Mouse (Mus musculus) heart, embryonic 15.5 days (tissue): ENCODE results near the gene Ctla4. TPM values are rescaled to one million over a fixed set of nuclear protein-coding genes. Genes with fewer than 3 reads are reported as not detected.

Experiments
- ATAC-seq: fragments of 200-750 bp; cut with Nextera tagmentation; replicated peaks from 2 replicates; pipeline ENCODE4 v1.8.0; 2017; ENCODE audit warnings: low read depth, moderate TSS enrichment; ENCODE audit not compliant: insufficient number of reproducible peaks, insufficient read depth, low FRiP score
- H3K27ac ChIP-seq: fragments of 300-500 bp; sonication (generic); 2 replicates; pipeline ENCODE4 v1.5.1; 2015; ENCODE audit warnings: mild to moderate bottlenecking, inconsistent platforms
- H3K27me3 ChIP-seq: fragments of 300-500 bp; sonication (generic); 2 replicates; pipeline ENCODE4 v1.6.1; 2015; ENCODE audit warnings: inconsistent platforms
- H3K36me3 ChIP-seq: fragments of 300-500 bp; sonication (generic); 2 replicates; pipeline ENCODE4 v1.6.1; 2015; ENCODE audit warnings: mild to moderate bottlenecking, inconsistent platforms
- H3K4me1 ChIP-seq: fragments of 300-500 bp; sonication (generic); replicated peaks from 2 replicates; pipeline ENCODE4 v1.6.1; 2015; ENCODE audit warnings: inconsistent platforms
- H3K4me2 ChIP-seq: fragments of 300-500 bp; sonication (generic); 2 replicates; pipeline ENCODE4 v1.6.1; 2015; ENCODE audit warnings: inconsistent platforms, mild to moderate bottlenecking, moderate library complexity
- H3K4me3 ChIP-seq: fragments of 300-500 bp; sonication (generic); 2 replicates; pipeline ENCODE4 v1.5.1; 2015; ENCODE audit warnings: mild to moderate bottlenecking, inconsistent platforms
- H3K9ac ChIP-seq: fragments of 300-500 bp; sonication (generic); 2 replicates; pipeline ENCODE4 v1.6.1; 2015; ENCODE audit warnings: mild to moderate bottlenecking, inconsistent platforms
- H3K9me3 ChIP-seq: fragments of 300-500 bp; sonication (generic); replicated peaks from 2 replicates; pipeline ENCODE4 v1.6.1; 2016; ENCODE audit warnings: inconsistent platforms
- WGBS: fragments of 180-500 bp; shearing (Covaris S2); methylation state at CpG from one replicate; pipeline ENCODE4 v1.1.7; 2015; ENCODE audit warnings: mixed read lengths; 5-methylcytosine and 5-hydroxymethylcytosine counted together
- polyA plus RNA-seq: library from polyadenylated mRNA; unstranded; fragments of >200 nt; fragmentation: Nextera tagmentation; extraction: Ambion mirVana; gene quantifications from 2 replicates; pipeline ENCODE4 v1.2.1, GENCODE M21; 2015

The Ctla4 gene
- polyA plus RNA-seq, 1 experiment from 2014 or later: 0.20 TPM

DNA sequence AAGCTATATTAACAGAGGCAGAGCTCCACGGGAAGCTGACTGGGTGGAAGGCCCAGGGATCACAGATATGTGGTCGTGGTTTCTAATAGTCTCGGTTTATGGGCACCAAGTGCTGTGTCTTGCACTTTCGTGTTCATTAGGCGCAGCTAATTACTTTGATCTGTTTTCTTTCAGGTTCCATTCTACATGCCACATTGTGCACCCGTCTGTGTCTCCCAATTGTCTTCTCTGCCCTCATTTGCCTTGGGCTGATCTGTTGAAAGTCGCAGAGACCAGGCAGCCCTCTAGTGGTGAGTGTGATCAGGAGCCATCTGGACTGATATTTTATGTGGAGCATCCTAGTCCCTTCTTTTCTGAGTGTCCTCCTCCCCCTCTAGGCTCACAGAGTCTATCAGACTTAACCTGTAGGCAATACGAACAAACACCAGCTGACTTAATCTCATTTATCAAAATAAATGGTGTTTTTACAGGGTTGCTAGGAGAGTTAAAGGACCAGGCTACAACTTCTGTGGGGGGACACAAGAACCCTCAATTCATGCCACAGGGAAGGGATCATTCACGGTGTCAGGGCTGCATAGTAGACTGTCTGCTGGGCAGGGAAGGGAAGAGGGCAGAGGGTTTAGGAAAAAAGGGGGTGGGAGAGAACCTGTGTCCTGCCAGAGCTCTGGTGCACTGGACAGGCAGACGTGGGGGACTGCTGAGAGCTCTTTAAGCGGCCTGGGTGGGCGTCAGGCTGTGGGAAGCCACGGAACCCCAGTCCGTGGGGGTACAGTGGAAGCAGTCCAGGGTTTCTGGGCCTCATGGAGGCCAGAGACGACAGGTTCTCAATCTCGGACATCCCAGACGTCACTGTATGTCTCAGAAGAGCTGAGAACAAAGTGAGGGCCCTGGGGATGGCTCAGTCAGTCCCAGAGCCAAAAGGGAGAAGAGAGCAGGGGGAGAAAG lies 18.2 kb upstream of the Ctla4 start:
- Histone ChIP-seq H3K27ac (no peak overlapping the region), H3K4me2 (no peak overlapping the region), H3K4me1 (peaks cover 5% of the 10 kb centered on the region; the same call in 1 of the 2 replicates), H3K27me3 (no peaks in the 10 kb centered on the region), H3K36me3 (no peaks in the 10 kb centered on the region), H3K4me3 (no peak overlapping the region), H3K9me3 (no peaks in the 10 kb centered on the region), H3K9ac (no peak overlapping the region)
- WGBS: 70% methylated on average over 17 of the region's 17 CpGs
- ATAC-seq: no peak

DNA sequence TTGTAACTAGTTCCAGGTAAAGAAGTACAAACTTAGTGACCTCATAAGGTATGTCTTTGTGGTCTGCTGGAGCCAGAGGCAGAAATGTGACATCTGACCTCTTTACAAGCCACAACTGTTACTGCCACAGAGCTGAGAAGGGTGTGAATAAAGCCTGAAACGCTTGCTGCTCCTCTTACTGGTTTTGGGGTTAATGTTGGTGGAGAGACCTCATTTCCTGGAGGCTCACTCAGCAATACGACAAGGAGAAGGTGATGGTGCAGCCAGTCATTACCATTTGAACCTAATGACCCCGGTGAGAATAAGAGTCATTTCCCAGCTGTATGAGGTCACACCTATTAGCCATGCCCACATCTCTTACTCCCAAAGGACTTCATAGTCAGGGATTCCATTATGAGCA lies 11.5 kb upstream of the Ctla4 start:
- Histone ChIP-seq H3K9me3 (no peaks in the 10 kb centered on the region), H3K4me1 (no peaks in the 10 kb centered on the region), H3K36me3 (no peaks in the 10 kb centered on the region), H3K27me3 (no peaks in the 10 kb centered on the region), H3K4me3 (no peak overlapping the region), H3K27ac (no peak overlapping the region), H3K9ac (no peak overlapping the region), H3K4me2 (no peak overlapping the region)
- WGBS: 60% methylated on average over 3 of the region's 3 CpGs
- ATAC-seq: no peak

DNA sequence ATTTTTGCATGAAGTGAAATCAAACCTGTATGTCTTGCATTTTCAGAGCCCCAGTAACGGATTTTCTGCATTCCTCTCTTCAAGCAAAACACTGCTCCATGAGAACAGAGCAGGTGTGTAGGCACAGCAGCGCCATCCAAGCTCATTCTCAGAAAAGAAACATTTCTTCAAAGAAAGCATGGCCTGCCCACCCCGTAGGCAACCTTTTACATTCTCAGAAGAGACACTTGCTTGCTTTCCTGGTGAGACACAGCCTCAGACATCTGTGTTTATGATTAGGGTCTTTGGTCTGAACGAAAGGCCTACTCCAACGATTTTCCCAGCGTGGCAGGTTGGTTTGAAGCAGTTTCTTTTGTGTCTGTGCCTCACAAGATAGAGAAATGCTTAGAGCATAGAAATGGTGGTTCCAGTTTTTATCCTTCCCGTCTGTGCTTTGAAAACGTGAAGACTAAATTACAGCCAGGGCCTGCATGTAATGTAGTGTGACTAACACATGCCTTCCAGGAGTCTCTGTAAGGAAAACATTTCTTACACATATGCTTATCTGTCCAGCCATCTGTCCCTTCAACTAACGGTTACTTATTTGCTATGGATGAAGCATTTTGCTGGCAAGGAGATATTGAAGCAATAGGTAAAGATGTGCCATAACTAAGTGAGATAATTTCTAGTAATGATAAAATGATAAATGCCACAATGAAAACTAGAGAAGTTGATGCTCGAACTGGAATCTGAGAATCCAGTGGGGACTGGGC lies 6.5 kb upstream of the Ctla4 start:
- ATAC-seq: no peak
- H3K4me3 ChIP-seq: no peak overlapping the region
- H3K27me3 ChIP-seq: no peaks in the 10 kb centered on the region
- H3K9ac ChIP-seq: no peak overlapping the region
- WGBS: 70% methylated on average over 10 of the region's 10 CpGs
- H3K9me3 ChIP-seq: no peaks in the 10 kb centered on the region
- no peaks in the 10 kb centered on the region for H3K36me3 ChIP-seq
- H3K4me1 ChIP-seq: no peaks in the 10 kb centered on the region
- peak overlapping the region; percentile 16; the same call in 1 of the 2 replicates for H3K27ac ChIP-seq
- H3K4me2 ChIP-seq: no peak overlapping the region

DNA sequence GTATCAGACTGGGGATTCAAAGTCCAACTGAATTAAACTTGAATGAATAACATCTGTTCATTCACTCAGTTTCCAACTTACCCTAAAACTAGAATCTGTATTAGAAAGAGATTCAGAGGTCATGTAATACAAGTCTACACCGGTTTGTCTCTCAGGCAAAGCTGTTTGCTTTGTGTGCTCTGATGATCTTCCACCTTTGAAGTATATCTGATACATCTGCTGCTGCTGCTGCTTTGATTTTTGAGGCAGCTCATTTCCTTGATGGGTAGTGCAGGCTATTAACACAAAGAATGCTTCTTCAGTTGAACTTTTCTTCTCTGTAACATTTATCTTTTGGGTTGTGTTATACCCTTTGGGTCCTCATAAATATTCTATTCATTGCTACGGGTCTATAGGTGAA lies 4.0 kb upstream of the Ctla4 start:
- WGBS: 70% methylated on average over 2 of the region's 2 CpGs
- no peak for ATAC-seq
- H3K4me2 ChIP-seq: no peak overlapping the region

DNA sequence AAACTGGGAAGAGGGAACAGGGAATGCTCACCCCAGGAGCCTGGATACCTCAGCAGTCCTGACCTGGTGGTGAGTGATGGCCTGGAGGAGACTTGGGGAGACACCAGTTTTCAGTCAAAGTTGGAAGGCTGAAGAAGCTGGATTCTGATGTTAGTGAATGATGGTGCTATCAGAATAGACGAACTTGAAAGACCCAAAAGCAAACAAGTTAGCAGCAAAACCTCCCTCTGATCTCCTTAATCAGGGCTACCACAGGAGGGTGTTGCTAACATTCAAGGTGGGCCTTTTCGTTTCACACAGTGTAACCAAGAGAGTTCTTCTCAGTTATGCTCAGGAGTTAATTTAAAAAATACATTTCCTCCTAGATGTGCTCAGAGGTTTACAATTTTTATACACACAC lies 3.5 kb upstream of the Ctla4 start:
- H3K27me3 ChIP-seq: no peaks in the 10 kb centered on the region
- H3K4me3 ChIP-seq: no peak overlapping the region
- H3K4me2 ChIP-seq: no peak overlapping the region
- H3K9ac ChIP-seq: no peak overlapping the region
- ATAC-seq: no peak
- H3K9me3 ChIP-seq: no peaks in the 10 kb centered on the region
- no peaks in the 10 kb centered on the region for H3K36me3 ChIP-seq
- H3K4me1 ChIP-seq: no peaks in the 10 kb centered on the region
- no peak overlapping the region for H3K27ac ChIP-seq
- 57% methylated on average over 2 of the region's 2 CpGs for WGBS

More for the DNA sequence above, 4.0 kb upstream of the Ctla4 start:
- Histone ChIP-seq H3K4me1 (no peaks in the 10 kb centered on the region), H3K27ac (no peak overlapping the region), H3K36me3 (no peaks in the 10 kb centered on the region), H3K27me3 (no peaks in the 10 kb centered on the region), H3K9me3 (no peaks in the 10 kb centered on the region), H3K9ac (no peak overlapping the region), H3K4me3 (no peak overlapping the region)

DNA sequence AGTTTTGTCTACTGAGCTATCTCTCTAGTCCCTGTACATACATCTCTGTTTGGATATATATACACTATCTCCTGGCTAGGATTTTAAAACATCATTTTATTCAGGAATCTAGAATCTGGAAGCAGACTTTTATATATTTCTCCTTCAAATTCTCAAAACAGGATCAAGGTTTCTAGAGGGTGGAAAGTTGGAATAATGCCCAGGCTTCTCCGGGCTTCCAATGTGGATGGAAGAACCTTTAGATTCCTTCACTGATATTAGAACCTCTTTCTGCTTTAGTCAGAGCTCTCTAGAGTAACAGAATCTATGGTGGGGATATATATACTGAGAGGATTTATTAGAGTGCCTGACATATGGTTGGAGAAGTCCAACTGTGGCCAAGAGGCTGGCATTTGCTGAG lies 2.2 kb upstream of the Ctla4 start:
- Histone ChIP-seq H3K4me1 (no peaks in the 10 kb centered on the region), H3K9me3 (no peaks in the 10 kb centered on the region), H3K9ac (no peak overlapping the region), H3K27ac (no peak overlapping the region), H3K27me3 (no peaks in the 10 kb centered on the region), H3K4me3 (no peak overlapping the region), H3K36me3 (no peaks in the 10 kb centered on the region), H3K4me2 (no peak overlapping the region)
- ATAC-seq: no peak
- WGBS: 45% methylated on average over 1 of the region's 1 CpGs

DNA sequence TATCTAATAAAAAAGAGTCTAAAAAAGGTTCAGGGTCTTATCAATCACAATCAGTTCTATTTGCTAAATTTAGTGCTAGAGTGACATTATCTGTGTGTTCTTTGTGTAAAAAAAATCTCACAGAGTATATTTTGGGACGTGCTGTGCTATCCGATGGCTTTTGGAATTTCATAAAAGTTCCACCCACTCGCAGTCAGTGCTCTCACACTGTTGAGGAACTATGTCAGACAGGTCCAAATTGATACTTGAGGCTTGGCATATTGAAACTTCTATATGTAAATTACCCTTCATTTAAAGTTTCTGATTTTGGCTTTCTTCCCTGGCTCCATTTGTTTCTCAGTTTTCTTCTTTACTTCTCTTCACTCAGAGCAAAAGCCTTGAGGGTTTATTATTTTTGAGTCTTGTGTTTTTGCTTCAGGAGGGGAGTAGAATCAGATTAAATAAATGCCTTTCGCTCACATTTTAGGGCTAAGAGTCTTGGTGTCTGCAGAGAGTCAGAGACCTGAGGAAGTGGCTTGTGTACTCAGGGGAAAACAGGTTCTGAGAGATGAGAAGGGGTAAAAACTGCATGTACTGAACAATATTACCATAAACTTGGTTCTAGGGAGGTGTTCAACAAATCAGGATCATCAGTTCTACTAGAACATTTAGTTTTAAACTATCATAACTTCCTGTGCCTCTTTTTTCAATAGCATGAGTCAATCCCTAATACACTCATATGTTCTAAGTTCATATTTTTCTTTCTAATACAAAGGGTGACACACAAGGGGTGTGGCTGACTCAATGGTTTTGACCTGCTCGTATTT lies 11.5 kb downstream of the Ctla4 start:
- no peaks in the 10 kb centered on the region for H3K4me1 ChIP-seq
- H3K27ac ChIP-seq: no peak overlapping the region
- WGBS: 51% methylated on average over 5 of the region's 5 CpGs
- no peak overlapping the region for H3K4me3 ChIP-seq
- H3K9ac ChIP-seq: no peak overlapping the region
- H3K27me3 ChIP-seq: no peaks in the 10 kb centered on the region
- no peaks in the 10 kb centered on the region for H3K36me3 ChIP-seq
- H3K9me3 ChIP-seq: no peaks in the 10 kb centered on the region
- ATAC-seq: no peak
- no peak overlapping the region for H3K4me2 ChIP-seq

DNA sequence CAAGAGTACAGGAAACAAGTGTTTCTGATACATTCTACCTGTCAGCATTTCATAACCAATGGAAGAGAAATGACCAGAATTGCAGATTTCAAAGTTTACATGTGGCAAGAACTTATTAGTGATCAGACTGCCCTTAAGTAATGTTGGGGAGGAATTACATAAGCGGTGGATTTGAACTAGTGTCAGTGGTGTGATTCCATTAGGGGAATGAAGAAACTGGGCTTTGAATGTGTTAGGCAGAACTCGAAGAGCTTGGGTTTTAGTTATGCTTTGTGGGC lies 12.1 kb downstream of the Ctla4 start:
- H3K36me3 ChIP-seq: no peaks in the 10 kb centered on the region
- no peaks in the 10 kb centered on the region for H3K27me3 ChIP-seq
- no peaks in the 10 kb centered on the region for H3K9me3 ChIP-seq
- no peak overlapping the region for H3K4me3 ChIP-seq
- WGBS: 79% methylated on average over 2 of the region's 2 CpGs
- H3K9ac ChIP-seq: no peak overlapping the region
- H3K4me1 ChIP-seq: no peaks in the 10 kb centered on the region
- no peak overlapping the region for H3K4me2 ChIP-seq
- no peak for ATAC-seq
- no peak overlapping the region for H3K27ac ChIP-seq

DNA sequence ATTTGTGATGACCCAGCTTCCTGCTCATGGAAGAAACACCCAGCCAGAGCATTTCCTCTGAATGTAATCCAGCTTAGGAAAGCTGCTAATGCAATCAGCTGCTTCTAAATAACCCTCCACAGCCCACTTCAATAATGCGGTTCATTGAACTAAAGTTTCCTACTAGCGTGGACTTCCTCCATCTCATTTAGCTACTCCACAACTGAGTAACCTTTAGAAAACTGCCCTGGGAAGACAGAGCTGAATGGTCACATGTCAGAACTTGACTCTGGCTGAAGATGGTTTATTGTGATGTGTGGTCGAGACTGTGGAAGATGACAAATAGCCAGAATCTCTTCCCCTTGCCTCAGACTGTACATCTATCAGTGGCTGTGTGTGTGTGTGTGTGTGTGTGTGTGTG lies 12.4 kb downstream of the Ctla4 start:
- Histone ChIP-seq H3K27ac (no peak overlapping the region), H3K4me1 (no peaks in the 10 kb centered on the region), H3K4me2 (no peak overlapping the region), H3K4me3 (no peak overlapping the region), H3K9me3 (no peaks in the 10 kb centered on the region), H3K27me3 (no peaks in the 10 kb centered on the region), H3K9ac (no peak overlapping the region), H3K36me3 (no peaks in the 10 kb centered on the region)
- no peak for ATAC-seq
- WGBS: 67% methylated on average over 3 of the region's 3 CpGs

DNA sequence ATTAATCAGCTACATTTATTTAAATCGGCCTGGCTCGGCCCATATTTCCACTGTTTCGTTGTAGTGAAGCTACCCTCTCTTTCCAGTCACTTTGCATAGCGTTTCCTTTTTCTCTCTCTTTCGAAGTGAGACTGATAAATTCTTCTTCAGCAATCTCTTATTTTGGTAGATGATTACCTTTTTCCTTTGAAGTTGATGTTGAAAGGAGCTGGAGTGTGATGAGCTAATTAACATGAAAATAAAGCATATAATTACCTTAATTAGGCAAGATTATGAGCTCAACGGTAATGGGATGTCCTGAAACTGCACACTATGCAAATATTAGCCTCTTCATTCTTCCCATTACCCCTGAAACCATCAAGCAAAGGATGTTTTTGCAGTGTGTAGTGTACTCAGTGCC lies 15.7 kb downstream of the Ctla4 start:
- ATAC-seq: no peak
- Histone ChIP-seq H3K4me3 (no peak overlapping the region), H3K4me1 (no peaks in the 10 kb centered on the region), H3K27ac (no peak overlapping the region), H3K9me3 (no peaks in the 10 kb centered on the region), H3K9ac (no peak overlapping the region), H3K36me3 (no peaks in the 10 kb centered on the region), H3K27me3 (no peaks in the 10 kb centered on the region), H3K4me2 (no peak overlapping the region)
- WGBS: 77% methylated on average over 6 of the region's 6 CpGs

DNA sequence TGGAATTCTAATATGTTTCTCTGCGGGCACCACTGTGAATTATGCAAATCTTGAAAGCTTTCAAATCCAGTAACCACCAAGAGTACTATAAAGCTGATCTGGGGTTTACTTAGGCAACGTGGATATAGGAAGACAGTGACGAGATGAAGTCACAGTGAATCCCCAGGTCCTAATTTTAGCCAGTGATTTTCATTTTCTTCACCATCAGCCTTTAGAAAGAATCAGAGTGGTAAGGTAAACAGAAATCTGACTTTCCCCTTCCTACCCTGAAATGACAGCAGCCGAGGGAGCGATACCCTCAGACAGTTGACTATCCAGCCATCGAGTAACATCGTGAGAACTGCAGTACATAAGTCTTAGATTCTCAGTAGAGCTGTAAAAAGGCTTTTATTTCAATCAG lies 16.3 kb downstream of the Ctla4 start:
- H3K27me3 ChIP-seq: no peaks in the 10 kb centered on the region
- 86% methylated on average over 7 of the region's 7 CpGs for WGBS
- ATAC-seq: no peak
- H3K4me3 ChIP-seq: no peak overlapping the region
- no peak overlapping the region for H3K4me2 ChIP-seq
- H3K27ac ChIP-seq: no peak overlapping the region
- H3K9ac ChIP-seq: no peak overlapping the region
- no peaks in the 10 kb centered on the region for H3K9me3 ChIP-seq
- no peaks in the 10 kb centered on the region for H3K4me1 ChIP-seq
- no peaks in the 10 kb centered on the region for H3K36me3 ChIP-seq
